Mouse (Mus musculus) liver, postnatal 0 days (tissue): ENCODE data around the gene Wdr18.

Source experiments
- CTCF ChIP-seq: sonication (generic); IDR thresholded peaks from 2 replicates; pipeline ENCODE4 v1.5.1; 2016; ENCODE audit warnings: antibody characterized with exemption, low read depth
- EP300 ChIP-seq: IDR thresholded peaks from 2 replicates; pipeline ENCODE4 v1.6.1; 2016; ENCODE audit warnings: antibody characterized with exemption, low read depth, mild to moderate bottlenecking

- TF ChIP-seq CTCF (no peak), EP300 (no peak)
These were observed 57.8 kb downstream of the Wdr18 start for GRCm38 (mm10) chr10:80017771-80018170.
